Mouse (Mus musculus) MN1 (cell line): Measurements from ENCODE around the gene Zfp853.
A peak's percentile ranks its signal among the peaks of the same experiment; 100 is the strongest.

Source experiments
- DNase-seq: peaks from one replicate; pipeline ENCODE4 v3.0.0-alpha.2; 2016; ENCODE audit warnings: low spot score

Zfp853 gene

DNA sequence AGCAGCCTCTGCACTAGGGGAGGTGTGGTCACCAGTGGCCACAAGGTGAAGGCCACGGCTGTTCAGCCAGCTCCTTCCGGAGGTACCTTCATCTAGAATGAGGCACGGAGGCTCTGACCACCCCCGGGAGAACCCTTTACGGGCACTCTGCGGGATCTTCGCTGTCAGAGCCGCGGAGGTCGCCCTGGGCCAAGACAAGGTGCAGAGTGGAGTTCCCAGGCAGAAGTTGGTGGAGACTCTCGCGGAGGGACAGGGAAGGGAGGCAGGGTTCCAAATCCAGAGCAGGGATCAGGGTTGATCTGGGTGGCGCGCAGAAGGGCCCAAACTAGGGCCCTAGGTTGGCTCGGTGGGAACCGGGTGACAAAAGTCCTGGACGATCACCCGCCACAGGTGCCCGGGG, 544 bp downstream of the Zfp853 start:
- no peak for DNase-seq

DNA sequence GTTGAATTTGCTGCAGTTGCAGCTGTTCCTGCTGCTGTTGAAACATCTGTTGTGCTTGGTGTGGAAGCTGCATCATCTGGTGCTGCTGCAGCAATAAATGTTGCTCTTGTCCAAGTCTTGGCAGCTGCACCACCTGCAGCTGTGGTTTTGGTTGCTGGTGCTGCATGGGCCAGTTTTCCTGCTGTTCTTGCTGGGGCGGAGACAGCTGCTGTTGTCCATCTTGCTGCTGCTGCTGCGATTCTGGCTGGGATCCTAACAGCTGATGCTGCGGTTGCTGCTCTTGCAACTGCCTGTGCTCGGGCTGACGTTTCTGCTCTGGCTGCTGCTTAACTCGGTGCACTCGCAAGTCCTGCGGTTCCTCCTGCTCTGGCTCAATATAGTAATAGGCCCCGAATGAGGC, 4.1 kb downstream of the Zfp853 start:
- no peak for DNase-seq

DNA sequence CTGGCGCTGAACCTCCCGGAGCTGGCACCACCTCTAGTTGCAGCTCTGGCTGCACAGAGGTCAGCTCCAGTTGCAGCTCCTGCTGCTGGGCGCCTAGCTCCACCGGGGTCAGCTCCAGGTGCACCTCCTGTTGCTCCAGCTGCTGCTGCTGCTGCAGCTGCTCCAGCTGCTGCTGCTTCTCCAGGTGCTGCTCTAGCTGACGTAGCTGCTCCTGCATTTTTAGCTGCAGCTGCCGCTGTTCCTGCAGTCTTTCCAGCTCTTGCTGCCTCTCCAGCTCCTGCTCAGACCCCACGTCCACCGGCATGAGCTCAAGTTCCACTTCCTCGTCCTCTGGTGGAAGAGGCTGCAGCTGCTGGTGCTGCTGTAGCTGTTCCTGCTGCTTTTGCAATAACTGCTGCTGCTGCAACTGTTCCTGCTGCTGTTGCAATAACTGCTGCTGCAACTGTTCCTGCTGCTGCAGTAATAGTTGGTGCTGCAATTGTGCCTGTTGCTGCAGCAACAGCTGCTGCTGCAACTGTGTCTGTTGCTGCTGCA, 5.0 kb downstream of the Zfp853 start:
- DNase-seq = no peak

DNA sequence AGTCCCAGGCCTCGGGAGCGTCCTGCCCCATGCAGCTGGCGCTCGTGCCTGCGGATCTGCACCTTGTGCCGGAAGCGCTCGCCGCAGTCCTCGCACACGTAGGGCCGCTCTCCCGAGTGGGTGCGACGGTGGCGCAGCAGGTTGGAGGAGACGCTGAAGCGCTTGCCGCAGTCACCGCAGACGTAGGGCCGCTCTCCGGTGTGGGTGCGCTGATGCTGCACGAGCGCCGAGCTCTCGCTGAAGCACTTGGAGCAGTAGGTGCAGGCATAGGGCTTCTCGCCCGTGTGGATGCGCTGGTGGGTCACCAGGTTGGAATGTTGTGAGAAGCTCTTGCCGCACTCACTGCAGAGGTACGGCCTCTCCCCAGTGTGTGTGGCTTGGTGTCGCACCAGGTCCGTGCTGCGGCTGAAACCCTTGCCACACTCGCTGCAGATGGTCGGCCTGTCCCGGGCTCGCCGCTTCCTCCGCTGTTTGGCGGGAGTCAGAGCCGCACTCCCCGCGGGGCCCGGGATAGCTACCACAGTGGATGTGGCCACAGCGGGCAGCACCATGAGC, 5.6 kb downstream of the Zfp853 start:
- no peak for DNase-seq

DNA sequence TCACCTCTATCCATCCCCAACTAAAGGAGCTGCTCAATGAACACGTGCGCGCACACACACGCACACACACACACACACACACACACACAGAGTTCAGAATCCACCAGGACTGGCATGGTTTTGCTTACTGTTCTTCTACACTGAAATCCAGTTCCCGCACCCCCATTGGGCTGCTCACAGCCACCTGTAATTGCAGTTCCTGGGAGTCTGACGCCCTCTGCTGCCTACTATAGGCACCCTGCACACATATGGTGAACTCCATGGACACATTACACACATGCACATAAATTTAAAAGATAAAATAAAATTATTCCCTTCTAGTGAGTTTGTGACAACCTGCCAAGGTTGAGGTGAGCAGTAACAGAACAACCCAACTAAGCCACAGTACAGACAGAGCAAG, 8.7 kb downstream of the Zfp853 start:
- no peak for DNase-seq

DNA sequence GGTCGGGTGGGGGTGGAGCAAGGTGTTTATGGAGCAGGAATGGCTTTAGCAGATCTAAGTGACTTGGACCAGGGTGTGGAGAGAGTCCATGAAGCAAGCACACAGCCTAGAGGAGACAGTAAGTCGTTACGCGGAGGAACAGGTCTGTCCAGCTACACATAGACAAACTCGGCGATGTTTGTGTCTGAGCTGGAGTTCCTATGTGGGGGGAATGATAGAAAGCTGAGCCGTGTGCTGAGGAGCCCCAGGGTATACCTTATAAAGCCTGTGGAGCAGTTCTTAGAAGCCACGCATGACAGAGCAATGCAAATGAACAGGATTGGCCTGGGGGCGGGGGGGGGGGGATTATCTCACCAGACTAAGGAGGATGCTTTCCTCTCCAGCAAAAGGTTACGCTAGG, 14.2 kb downstream of the Zfp853 start:
- no peak for DNase-seq

DNA sequence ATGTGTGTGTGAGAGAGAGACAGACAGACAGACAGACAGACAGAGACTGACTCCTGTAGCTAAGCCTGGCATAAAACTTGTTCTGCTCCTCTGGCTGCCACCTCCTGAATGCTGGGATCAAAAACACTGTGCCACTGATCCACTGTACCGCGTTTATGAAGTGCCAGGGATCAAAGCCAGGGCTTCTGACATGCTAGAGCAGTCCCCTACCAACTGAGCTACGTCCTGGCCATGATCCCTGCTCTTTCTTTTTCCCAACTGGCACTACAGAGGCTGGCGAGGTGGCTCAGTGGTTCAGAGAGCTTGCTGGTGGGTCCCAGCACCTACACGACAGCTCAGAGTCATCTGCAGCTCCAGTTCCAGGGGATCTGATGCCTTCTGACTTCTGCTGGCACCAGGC, 17.7 kb downstream of the Zfp853 start:
- DNase-seq = no peak

DNA sequence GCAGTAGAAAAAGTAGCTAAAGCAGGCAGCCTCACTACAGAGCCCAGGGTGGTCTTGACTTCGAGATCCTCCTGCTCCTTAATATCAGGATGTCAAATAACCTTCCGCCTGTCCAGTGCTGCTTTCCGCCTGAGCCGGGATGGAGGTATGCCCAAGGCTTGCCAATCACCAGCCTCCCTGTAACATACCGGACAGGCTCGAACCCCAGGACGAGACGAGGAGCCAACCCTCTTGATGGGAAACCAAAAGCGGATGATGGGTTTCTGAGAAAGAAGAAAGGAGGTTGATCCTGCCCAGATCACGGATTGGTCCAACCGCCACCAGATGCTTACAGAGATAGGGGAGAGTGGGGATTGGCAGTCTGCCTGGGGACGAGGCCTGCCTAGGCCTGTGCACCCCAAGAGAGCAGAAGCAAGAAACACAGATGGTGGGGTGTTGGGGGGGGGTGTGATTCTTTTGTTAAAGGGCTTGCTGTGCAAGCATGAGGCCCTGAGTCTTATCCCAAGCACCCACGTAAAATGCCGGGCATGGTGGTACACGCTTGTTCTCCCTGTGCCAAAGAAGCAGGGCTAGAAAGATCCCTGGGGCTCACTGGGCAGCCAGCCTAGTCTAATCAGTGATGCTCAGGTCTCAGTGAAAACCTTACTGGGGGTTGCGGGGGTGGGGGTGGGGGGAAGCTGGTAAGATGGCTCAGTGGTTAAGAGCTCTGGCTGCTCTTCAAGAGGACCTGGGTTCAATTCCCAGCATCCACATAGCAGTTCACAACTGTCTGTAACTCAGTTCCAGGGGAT, 20.7 kb downstream of the Zfp853 start:
- DNase-seq = no peak

DNA sequence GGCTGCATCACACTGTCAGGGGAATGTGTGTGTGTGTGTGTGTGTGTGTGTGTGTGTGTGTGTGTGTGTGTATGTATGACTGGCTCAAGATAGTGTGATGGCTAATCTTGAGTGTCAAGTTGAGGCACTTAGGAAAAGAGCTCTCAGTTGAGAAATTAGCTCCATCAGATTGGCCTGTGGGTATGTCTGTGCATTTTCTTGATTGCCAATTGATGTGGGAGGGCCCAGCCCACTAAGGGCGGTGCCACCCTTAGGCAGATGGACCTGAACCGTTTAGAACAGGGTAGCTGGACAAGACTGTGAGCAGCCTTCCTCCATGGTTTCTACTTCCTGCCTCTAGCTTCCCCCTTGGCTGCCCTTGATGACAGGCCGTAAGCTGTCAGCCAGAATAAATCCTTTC, 21.3 kb downstream of the Zfp853 start:
- DNase-seq = no peak

DNA sequence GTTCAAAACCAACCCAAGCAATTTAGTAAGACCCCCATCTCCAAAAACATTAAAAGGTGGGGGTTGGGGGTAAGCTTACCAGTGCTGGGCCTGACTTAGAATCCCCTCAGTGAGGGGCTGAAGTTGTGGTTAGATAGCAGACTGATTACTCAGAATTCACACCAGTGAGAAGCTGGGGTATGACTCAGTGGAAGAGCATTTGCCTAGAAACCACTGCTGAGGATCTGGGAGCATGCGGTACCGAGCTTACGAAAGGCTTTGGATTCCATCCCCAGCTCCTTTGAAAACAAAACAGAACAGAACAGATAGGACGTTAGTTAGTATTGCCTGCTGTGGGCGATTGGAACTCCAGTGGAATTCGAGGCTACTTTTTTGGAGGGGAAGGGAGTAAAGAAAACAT, 21.8 kb downstream of the Zfp853 start:
- no peak for DNase-seq

DNA sequence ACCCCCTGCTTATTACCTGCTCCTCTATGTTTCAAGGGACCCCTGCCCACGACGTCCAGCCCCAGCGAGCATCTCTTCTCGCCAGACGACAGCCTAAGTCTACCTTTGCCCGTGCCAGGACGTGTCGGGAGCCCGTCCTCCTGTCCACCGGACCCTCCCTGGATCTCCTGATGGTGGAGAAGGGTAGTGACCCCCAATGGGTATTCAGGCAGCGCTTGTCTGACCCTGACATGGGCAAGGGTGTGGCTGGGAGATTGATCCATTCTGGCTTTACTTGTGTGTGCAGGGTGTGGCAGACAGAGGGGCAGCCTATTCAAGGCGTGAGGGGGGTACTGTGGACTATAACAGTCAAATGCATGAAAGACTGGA, 23.3 kb downstream of the Zfp853 start:
- peak; percentile 60 for DNase-seq

DNA sequence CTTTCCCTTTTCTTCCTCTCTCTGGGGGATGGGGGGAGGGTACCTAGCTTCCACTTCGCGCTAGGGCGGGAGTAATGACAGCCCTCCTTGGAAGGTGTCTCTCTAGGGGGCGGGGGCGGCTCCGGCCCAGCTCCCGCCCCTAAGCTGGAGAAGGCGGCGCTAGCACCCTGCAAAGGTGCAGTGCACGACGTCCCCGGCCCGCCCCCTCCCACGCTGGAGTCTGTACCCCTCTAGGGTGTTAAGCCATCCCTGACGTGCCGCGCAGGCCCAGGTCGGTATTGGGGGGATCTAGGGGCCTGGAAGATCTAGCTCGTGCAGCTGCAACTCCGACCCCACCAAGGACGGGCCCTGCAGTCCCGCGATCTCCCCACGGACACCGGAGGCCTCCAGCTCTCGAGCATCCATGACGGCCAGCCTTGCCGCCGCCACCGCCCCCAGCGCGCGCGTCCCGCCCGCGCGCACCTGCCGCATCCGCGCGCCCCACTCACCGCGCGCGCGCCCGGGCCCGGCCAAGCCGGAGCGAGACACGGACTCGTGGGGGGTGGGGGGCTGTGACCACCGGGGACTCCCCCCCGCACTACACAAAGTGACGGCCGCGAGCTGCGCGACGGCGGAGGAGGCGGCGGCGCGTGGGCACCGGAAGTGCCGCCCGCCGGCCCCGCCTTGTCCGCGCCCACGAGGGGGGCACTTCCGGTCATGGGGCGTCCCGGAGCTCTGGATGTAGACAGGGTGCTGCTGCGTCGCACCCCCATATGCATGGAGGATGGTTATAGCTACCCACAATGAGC, 23.9 kb downstream of the Zfp853 start, which contains the start of gene Zfp316:
Gene Zfp316, minus strand, starts transcription at position 660 of the 788 bp plus-strand sequence.
- DNase-seq = peak; percentile 88

DNA sequence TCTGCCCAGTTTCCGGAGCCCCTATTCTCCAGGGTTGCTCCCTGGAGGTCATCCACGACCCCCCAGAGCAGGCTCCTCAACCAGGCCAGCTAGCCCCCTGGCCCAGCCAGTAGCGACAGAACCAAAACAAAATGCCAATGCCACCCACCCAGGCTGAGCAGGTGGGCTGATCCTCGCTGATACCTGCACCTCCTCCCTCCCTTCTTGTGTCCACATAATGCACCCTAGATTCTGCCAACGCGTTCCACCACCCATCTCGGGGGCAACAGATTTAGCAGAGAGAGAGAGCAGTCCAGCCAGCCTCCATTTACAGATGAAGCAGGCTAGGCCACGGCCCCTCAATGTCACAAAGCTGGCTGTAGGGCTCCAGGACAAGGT, 24.4 kb downstream of the Zfp853 start:
- DNase-seq = no peak

DNA sequence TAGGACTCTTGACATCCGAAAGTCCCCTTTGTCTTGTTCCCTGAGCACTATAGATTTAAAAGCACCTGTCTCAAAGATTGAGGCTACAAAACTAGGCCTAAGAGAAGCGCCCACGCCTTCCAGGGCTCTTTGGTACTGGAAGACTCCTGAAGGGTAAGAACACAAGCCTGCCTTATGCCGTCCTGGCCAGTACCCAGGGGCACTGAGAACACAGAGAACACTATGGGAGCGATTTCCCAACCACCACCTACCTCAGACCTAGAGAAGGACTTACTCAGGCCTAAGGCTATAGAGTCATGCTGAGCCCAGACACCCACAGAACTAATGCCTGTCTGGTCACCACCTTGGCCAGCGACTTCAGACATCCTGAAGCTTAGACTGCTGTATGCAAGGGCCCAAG, 26.6 kb downstream of the Zfp853 start:
- DNase-seq = no peak

DNA sequence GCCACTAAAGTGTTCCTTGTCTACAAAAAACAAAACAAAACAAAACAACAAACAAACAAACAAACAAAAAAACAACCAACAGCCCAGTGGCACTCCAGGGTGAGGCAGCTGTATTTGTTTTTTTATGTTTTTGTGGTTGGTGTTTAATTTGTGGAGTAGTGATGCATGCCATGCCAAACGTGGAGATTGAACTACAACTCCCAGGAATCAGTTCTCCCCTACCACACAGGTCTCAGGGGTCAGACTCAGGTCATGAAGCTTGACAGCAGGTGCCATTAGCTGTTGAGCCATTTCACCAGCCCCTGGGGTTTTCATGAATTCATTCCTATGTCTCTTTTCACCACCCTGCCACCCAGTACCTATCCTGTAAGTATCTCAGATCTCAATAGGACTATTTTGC, 28.0 kb downstream of the Zfp853 start:
- DNase-seq = no peak

DNA sequence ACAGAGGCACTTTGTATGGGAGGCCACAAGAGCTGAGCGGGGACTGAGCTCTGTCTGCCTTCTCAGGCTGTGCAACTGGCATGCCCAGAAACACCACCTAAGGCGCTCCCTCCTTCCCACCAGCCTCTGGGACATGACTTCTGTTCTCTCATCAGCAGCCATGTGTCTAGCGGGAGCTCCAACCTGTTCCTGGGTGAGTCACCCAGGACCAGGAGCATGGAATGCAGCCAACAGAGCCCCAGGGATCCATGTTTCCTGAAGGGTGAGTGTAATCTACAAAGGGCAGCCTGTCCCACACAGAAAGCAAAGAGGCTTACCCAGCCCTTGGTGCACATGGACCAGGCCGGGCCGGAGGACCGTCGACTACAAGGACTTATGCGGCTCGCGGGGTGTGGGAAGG, 28.7 kb downstream of the Zfp853 start:
- DNase-seq = peak; percentile 83

DNA sequence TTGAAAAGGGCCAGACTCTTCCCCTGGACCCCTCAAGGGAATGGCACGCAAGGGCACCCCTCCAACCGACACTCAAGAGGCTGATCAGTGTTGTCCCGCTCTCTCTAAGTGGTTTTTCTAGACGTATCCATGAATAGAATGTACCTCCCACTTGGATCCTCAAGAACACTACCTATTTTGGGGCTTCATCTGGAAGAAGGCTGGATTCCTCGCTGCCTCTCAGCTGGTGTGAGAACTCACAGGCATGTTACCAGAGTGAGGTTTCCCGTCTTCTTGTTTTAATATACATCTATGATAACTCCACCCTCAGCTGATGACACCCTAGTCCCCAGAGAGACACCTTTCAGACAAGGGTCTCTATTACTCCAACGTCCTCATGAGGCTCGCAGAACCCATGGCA, 31.8 kb downstream of the Zfp853 start:
- DNase-seq = no peak

DNA sequence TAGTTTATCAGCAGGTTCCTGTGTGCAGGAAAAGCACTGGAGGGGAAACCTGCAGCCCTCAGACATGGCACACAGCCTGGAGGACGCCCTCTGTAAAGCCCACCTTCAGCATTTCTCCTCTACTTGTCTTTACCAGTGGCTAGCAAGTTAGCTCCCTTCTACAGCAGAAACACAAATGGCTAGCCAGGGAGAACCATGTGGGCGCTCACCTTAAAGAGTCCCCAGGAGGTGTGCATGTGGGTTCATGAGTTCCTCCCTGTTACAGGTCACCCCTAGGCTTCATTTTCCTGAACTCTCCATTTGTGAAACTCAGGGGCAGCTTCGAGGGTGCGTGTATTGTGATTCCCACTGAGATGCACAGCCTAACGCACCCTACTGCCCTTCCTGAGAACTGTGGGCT, 37.6 kb downstream of the Zfp853 start:
- DNase-seq = no peak

DNA sequence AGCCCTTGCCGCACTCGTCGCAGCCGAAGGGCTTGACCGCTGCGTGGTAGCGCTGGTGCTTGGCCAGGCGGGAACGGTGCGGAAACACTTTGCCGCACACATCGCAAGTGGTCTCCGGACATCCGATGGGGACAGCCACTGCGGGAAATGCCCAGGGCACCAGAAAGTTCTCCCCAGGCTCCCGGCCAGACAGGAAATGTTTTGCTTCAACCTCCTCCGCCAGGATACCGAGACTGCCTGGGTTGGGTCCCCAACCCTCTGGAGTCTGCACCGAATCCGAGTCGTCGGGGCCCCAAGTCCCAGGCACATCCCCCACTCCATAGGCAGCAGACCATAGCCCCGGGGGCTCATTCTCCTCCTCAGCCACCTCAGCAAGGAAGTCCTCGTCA, 38.3 kb downstream of the Zfp853 start:
- no peak for DNase-seq

DNA sequence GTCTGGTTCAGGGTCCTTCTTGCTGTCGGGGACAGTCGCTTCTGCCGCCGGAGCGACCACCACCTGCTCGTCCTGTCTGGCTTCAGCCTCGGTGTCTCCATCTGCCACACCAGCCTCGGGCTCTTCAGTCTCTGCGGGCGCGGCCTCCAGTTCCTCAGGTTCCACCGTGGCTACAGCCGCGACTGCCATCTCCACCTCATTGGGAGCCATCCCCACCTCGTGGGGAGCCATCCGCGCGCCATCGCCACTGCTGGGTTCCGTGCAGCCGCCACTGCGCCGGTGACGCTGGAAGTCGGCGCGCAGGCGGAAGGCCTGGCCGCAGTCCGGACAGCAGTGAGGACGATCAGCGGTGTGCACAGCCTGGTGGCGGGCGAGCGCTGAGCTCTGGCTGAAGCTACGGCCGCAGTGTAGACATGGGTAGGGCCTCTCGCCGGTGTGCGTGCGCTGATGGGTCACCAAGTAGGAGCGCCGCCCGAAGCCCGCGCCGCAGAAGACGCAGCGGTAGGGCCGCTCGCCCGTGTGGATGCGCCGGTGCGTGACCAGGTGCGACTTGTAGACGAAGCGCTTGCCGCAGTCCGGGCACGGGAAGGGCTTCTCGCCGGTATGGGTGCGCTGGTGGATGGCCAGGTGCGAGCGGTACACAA, 38.8 kb downstream of the Zfp853 start:
- no peak for DNase-seq

DNA sequence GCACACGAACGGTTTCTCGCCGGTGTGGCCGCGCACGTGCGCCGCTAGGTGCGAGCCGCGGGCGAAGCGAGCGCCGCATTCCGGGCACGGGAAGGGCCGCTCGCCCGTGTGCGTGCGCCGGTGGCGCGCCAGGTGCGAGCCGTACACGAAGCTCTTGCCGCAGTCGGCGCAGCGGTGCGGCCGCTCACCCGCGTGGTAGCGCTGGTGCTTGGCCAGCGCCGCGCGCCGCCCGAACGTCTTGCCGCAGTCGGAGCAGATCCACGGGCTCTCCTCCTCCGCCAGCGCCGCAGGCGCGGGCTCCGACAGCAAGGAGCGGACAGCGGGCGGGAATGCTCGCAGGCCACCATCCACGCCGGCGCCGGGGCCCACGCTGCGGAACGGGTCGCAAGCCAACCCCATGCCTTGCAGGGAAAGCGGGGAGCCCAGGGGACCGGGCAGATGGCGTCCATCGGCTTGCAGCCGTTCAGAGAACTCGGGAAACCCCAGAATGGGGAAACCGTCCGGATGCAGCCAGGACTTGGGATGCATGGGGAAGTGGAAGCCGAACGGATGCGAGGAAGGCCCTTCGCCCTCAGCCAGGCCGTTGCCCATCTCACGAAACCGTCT, 39.4 kb downstream of the Zfp853 start:
- DNase-seq = no peak

DNA sequence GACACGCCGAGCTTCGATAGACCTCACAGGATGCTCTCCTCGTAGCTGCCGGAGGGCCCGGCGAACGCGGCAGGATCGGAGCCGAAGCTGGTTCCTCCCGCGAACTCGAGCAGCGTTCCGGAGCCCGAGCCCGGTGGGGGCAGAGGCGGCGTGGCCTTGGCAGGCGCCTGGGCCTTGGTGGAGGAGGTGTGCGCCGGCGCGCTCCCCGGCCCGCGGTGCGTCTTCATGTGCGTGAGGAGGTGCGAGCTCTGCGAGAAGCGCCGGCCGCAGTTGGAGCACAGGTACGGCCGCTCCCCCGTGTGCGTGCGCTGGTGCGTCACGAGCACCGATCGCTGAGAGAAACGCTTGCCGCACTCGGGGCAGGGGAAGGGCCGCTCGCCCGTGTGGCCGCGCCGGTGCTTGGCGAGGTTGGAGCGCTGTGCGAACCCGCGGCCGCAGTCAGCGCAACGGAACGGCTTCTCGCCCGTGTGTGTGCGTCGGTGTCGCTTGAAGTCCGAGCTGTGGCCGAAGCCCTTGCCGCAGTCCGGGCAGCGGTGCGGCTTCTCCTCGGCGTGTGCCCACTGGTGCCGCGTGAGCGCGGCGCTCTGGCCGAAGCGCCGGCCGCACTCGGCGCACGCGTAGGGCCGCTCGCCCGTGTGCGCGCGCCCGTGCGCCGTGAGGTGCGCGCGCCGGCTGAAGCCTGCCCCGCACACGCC, 40.1 kb downstream of the Zfp853 start:
- DNase-seq = peak; percentile 30
